Mouse (Mus musculus): Measurements from ENCODE around the gene Sgsm1. TPM values are rescaled to one million over a fixed set of nuclear protein-coding genes. Genes with fewer than 3 reads are reported as not detected.

Sgsm1 gene
- polyA plus RNA-seq, 1 experiment, result 6.7 TPM

DNA sequence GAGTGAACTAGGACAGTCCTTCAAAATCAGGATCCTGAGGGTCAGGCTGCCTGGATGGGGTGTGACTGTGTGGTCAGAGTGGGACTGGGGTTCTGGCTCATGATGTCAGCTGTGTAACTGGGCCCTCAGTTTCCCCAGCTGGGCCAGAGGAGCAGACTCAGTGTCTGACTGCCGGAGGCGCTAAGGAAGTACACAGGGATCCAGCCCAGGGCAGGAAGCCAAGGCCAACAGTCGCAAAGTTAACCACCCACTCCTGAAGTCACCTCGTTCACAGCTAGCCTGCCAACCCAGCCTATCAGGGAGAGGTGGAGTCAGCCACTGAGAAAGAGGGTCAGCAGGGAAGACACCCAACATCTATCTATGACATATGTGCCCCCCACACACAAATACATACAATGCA, 102.5 kb downstream of the Sgsm1 start:
- peak; percentile 41 for DNase-seq
- Histone ChIP-seq H3K4me3 (replicated peaks; ENCODE audit: extremely low read depth, low read depth, low read length) (no peak overlapping the region), H3K4me1 (ENCODE audit: control insufficient read depth, insufficient read depth, low read length) (peaks cover 35% of the 10 kb centered on the region)
- 16% methylated on average over 4 of the region's 4 CpGs for WGBS
- TF ChIP-seq POLR2A (IDR thresholded peaks at IDR 0.05; ENCODE audit: borderline replicate concordance, extremely low read depth, low read depth, low read length) (no peak), CTCF (IDR thresholded peaks at IDR 0.05; ENCODE audit: insufficient read depth, low read length) (no peak)

GRCm38 (mm10) chr5:113206670-113207352, 103.8 kb downstream of the Sgsm1 start:
- DNase-seq, result no peak
- WGBS, result 23% methylated on average over 9 of the region's 9 CpGs
- Histone ChIP-seq H3K4me3 (replicated peaks; ENCODE audit: extremely low read depth, low read depth, low read length) (no peak overlapping the region), H3K4me1 (ENCODE audit: control insufficient read depth, insufficient read depth, low read length) (peaks cover 26% of the 10 kb centered on the region)
- TF ChIP-seq CTCF (IDR thresholded peaks at IDR 0.05; ENCODE audit: insufficient read depth, low read length) (no peak), POLR2A (IDR thresholded peaks at IDR 0.05; ENCODE audit: borderline replicate concordance, extremely low read depth, low read depth, low read length) (no peak)

- TF ChIP-seq POLR2A (IDR thresholded peaks at IDR 0.05; ENCODE audit: borderline replicate concordance, extremely low read depth, low read depth, low read length), result no peak
- no peak for TF ChIP-seq CTCF (IDR thresholded peaks at IDR 0.05; ENCODE audit: insufficient read depth, low read length)
- WGBS, result 74% methylated on average over 9 of the region's 9 CpGs
- Histone ChIP-seq H3K4me3 (replicated peaks; ENCODE audit: extremely low read depth, low read depth, low read length) (no peak overlapping the region), H3K4me1 (ENCODE audit: control insufficient read depth, insufficient read depth, low read length) (peaks cover 11% of the 10 kb centered on the region)
- no peak for DNase-seq
These were observed 106.4 kb downstream of the Sgsm1 start for GRCm38 (mm10) chr5:113204193-113204592.

GRCm38 (mm10) chr5:113199772-113200134, 110.8 kb downstream of the Sgsm1 start:
- no peak overlapping the region for H3K4me3 ChIP-seq (replicated peaks; ENCODE audit: extremely low read depth, low read depth, low read length)
- 73% methylated on average over 10 of the region's 10 CpGs for WGBS
- peaks cover 11% of the 10 kb centered on the region for H3K4me1 ChIP-seq (ENCODE audit: control insufficient read depth, insufficient read depth, low read length)
- DNase-seq, result no peak
- TF ChIP-seq CTCF (IDR thresholded peaks at IDR 0.05; ENCODE audit: insufficient read depth, low read length), result no peak
- TF ChIP-seq POLR2A (IDR thresholded peaks at IDR 0.05; ENCODE audit: borderline replicate concordance, extremely low read depth, low read depth, low read length), result no peak

DNA sequence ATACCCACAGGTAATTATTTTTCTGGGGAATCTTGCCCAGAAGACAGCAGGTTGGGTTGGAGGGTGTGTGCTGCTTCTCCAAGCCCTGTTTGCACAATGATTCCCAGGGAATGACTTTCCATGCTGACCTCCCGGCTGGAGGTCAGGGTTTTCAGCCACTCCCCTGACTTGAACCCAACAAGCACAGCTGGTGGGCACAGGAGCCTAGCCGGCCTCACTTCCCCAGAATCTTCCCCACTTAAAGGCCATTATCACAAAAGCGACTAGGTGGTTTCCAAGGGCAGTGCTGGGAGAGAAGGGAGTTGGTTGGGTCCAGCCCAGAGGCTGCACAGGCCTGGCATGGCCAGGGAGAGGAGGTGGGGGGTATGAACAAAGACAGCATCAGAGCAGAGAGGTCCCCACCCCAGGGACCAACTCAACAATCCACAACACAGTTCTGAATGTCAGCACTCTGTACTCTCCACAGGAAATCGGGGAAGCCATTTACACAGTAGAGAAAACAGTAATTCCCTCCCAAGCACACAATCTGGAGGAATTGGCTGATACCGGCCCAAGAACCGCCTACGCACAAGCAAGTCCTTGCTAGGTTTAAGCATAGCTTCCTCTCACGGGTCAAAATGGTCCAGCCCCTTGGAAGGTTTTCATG, 111.3 kb downstream of the Sgsm1 start:
- H3K4me1 ChIP-seq (ENCODE audit: control insufficient read depth, insufficient read depth, low read length), result peaks cover 11% of the 10 kb centered on the region
- H3K4me3 ChIP-seq (replicated peaks; ENCODE audit: extremely low read depth, low read depth, low read length), result no peak overlapping the region
- TF ChIP-seq POLR2A (IDR thresholded peaks at IDR 0.05; ENCODE audit: borderline replicate concordance, extremely low read depth, low read depth, low read length), result no peak
- no peak for TF ChIP-seq CTCF (IDR thresholded peaks at IDR 0.05; ENCODE audit: insufficient read depth, low read length)
- 38% methylated on average over 8 of the region's 8 CpGs for WGBS
- DNase-seq, result no peak

GRCm38 (mm10) chr5:113196916-113197794, 113.4 kb downstream of the Sgsm1 start:
- Histone ChIP-seq H3K4me3 (replicated peaks; ENCODE audit: extremely low read depth, low read depth, low read length) (no peak overlapping the region), H3K4me1 (ENCODE audit: control insufficient read depth, insufficient read depth, low read length) (peaks cover 11% of the 10 kb centered on the region)
- TF ChIP-seq POLR2A (IDR thresholded peaks at IDR 0.05; ENCODE audit: borderline replicate concordance, extremely low read depth, low read depth, low read length) (no peak), CTCF (IDR thresholded peaks at IDR 0.05; ENCODE audit: insufficient read depth, low read length) (no peak)
- no peak for DNase-seq
- WGBS, result 42% methylated on average over 9 of the region's 9 CpGs

GRCm38 (mm10) chr5:113195907-113196306, 114.7 kb downstream of the Sgsm1 start:
- peaks cover 11% of the 10 kb centered on the region for H3K4me1 ChIP-seq (ENCODE audit: control insufficient read depth, insufficient read depth, low read length)
- TF ChIP-seq POLR2A (IDR thresholded peaks at IDR 0.05; ENCODE audit: borderline replicate concordance, extremely low read depth, low read depth, low read length) (no peak), CTCF (IDR thresholded peaks at IDR 0.05; ENCODE audit: insufficient read depth, low read length) (no peak)
- DNase-seq, result no peak
- H3K4me3 ChIP-seq (replicated peaks; ENCODE audit: extremely low read depth, low read depth, low read length), result no peak overlapping the region
- WGBS, result 95% methylated on average over 6 of the region's 6 CpGs

DNA sequence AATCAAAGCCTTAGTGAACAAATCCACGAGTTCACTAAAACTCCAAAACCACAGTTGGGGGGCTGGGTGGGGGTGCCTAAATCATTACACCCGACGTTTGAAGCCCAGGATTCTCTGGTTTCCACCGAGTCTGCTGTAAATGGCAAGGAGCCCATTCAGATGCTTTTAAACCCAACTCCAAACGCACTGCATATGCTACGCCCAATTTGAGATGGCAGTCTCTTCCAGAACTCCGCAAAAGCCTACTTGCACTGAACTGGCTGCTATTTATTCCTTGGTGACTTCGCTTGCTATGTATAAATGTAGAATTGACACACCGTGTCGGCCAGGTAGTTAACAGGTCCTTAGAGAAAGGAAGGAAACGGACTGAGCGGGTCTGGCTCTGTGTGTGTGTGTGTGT, 115.1 kb downstream of the Sgsm1 start:
- H3K4me3 ChIP-seq (replicated peaks; ENCODE audit: extremely low read depth, low read depth, low read length), result no peak overlapping the region
- TF ChIP-seq CTCF (IDR thresholded peaks at IDR 0.05; ENCODE audit: insufficient read depth, low read length), result no peak
- H3K4me1 ChIP-seq (ENCODE audit: control insufficient read depth, insufficient read depth, low read length), result peaks cover 13% of the 10 kb centered on the region
- 70% methylated on average over 12 of the region's 12 CpGs for WGBS
- no peak for DNase-seq

DNA sequence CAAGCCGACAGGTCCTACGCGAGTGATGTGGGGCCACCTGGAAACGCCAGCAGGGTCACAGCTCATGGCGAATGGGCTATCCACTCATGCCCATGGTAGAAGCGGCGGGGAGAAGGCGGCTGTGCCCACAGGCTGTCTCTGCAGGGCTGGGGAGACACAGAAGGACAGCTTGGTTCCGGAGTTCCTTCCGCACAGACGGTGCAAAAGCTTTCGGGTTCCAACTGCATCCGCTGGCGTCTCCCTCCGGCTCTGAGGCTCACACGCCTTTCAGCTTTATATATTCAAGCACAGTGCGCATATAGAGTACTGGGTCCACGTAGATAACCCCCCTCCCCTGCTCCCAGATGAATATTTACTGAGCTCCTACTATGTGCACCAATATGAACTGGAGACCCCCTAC, 116.8 kb downstream of the Sgsm1 start:
- no peak for DNase-seq
- Histone ChIP-seq H3K4me1 (ENCODE audit: control insufficient read depth, insufficient read depth, low read length) (peaks cover 9% of the 10 kb centered on the region), H3K4me3 (replicated peaks; ENCODE audit: extremely low read depth, low read depth, low read length) (peak overlapping the region; percentile 1)
- 80% methylated on average over 18 of the region's 18 CpGs for WGBS
- TF ChIP-seq CTCF (IDR thresholded peaks at IDR 0.05; ENCODE audit: insufficient read depth, low read length), result no peak
- TF ChIP-seq POLR2A (IDR thresholded peaks at IDR 0.05; ENCODE audit: borderline replicate concordance, extremely low read depth, low read depth, low read length), result no peak

Other genes starting within 250 kb of the Sgsm1 start
- gene Crybb2, start 240.7 kb downstream of the Sgsm1 start, polyA plus RNA-seq (2012; rRNA removed), result not detected in 2 replicates
- 5.2 and 5.7 TPM in 2 replicates for gene Crybb3, start 229.2 kb downstream of the Sgsm1 start, polyA plus RNA-seq (2012; rRNA removed)
- gene 2900026A02Rik, start 89.5 kb downstream of the Sgsm1 start, polyA plus RNA-seq (2012; rRNA removed), result 29.0 and 32.0 TPM in 2 replicates
- 0.08 TPM in 1 of 2 replicates, not detected in the other for gene Tmem211, start 83.9 kb downstream of the Sgsm1 start, polyA plus RNA-seq (2012; rRNA removed)
- gene Aym1, start 46.5 kb upstream of the Sgsm1 start, polyA plus RNA-seq (2012; rRNA removed), result not detected in 2 replicates
- 3.9 and 4.9 TPM in 2 replicates for gene Wscd2, start 179.5 kb upstream of the Sgsm1 start, polyA plus RNA-seq (2012; rRNA removed)